8 mouse cellular contexts compared by ENCODE assay signal in the genomic region with DNA sequence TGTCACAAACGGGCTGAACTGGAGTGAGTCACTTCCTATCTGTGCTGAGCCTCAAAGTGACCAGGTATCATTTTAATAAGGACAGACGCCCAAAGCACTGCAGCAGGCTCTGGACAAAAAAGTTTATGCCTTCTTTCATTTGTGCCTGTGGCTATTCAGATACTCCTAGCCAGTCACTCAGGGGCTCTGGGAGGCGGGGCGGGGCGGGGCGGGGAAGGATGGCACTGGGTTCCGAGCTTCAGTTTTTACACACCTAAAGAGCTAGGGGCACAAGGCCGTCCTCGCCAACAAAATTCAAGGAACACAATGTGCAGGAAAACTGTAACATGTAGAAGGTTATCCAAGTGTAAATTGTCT. TPM values are rescaled to one million over a fixed set of nuclear protein-coding genes. Genes with fewer than 3 reads are reported as not detected.
DNase-seq lines count a peak whose midpoint lies in the region; ATAC-seq and TF ChIP-seq lines count a peak whose summit lies in the region.

No protein-coding gene starts in this region.

- no peaks in the 10 kb centered on the region for H3K27me3 ChIP-seq in heart, embryonic 12.5 days (replicated peaks)
- H3K27me3 ChIP-seq in liver, embryonic 13.5 days, result peaks cover 12% of the 10 kb centered on the region
- no peaks in the 10 kb centered on the region for H3K27me3 ChIP-seq in small intestine, adult 2 months (ENCODE audit: control insufficient read depth, insufficient read depth, low read length)

- no peaks in the 10 kb centered on the region for H3K9me3 ChIP-seq in heart, embryonic 12.5 days (replicated peaks)
- no peaks in the 10 kb centered on the region for H3K9me3 ChIP-seq in liver, embryonic 13.5 days (replicated peaks)

- ATAC-seq in heart, embryonic 12.5 days (ENCODE audit: insufficient number of reproducible peaks, low FRiP score), result peak; percentile 88
- peak; percentile 55 for ATAC-seq in activated CD4-positive, CD25-positive, alpha-beta regulatory T cell, adult 4 months
- ATAC-seq in granulocyte monocyte progenitor cell, adult 5-6 weeks (replicated peaks; ENCODE audit: poor library complexity, severe bottlenecking), result peak; percentile 75
- peak; percentile 89 for ATAC-seq in liver, embryonic 13.5 days (ENCODE audit: low read depth)

- TF ChIP-seq CTCF in small intestine, adult 2 months (IDR thresholded peaks at IDR 0.05; ENCODE audit: extremely low read depth, insufficient read length, insufficient replicate concordance, low read depth, low read length), result no peak

- peak overlapping the region; percentile 91 for H3K4me2 ChIP-seq in heart, embryonic 12.5 days
- peak overlapping the region; percentile 79 for H3K4me2 ChIP-seq in liver, embryonic 13.5 days

- H3K36me3 ChIP-seq in heart, embryonic 12.5 days, result no peaks in the 10 kb centered on the region
- 0 out of 2 replicates have a peak, but pooled peaks cover 3% of the 10 kb centered on the region for H3K36me3 ChIP-seq in liver, embryonic 13.5 days
- H3K36me3 ChIP-seq in small intestine, adult 2 months (ENCODE audit: control insufficient read depth, insufficient read depth, low read length), result no peaks in the 10 kb centered on the region

- no peak overlapping the region for H3K27ac ChIP-seq in heart, embryonic 12.5 days (ENCODE audit: poor library complexity, severe bottlenecking)
- peak overlapping the region; percentile 85; the same call in 1 of the 2 replicates for H3K27ac ChIP-seq in liver, embryonic 13.5 days
- no peak overlapping the region for H3K27ac ChIP-seq in small intestine, adult 2 months (ENCODE audit: insufficient read depth, low read depth, low read length)

- peaks cover 4% of the 10 kb centered on the region; the same call in 1 of the 2 replicates for H3K4me1 ChIP-seq in heart, embryonic 12.5 days (replicated peaks)
- H3K4me1 ChIP-seq in liver, embryonic 13.5 days (replicated peaks), result peaks cover 26% of the 10 kb centered on the region
- peaks cover 3% of the 10 kb centered on the region; the same call in 1 of the 2 replicates for H3K4me1 ChIP-seq in small intestine, adult 2 months (ENCODE audit: control insufficient read depth, insufficient read depth, insufficient read length, low read length)

- DNase-seq in heart, adult 18-20 months, result no peak
- DNase-seq in liver, embryonic 13.5 days, result no peak
- no peak for DNase-seq in right cerebral cortex, postnatal 4 days
- DNase-seq in cerebellum, adult 11-12 months, result no peak

- 7% methylated on average over 9 of the region's 9 CpGs for WGBS in heart, embryonic 12.5 days
- 1% methylated on average over 9 of the region's 9 CpGs for WGBS in liver, embryonic 13.5 days (ENCODE audit: insufficient replicate concordance)
- WGBS in small intestine, adult 2 months, result under 1% methylated on average over 9 of the region's 9 CpGs

- no peak for TF ChIP-seq POLR2A in small intestine, adult 2 months (IDR thresholded peaks at IDR 0.05; ENCODE audit: low read depth, low read length)

- peak overlapping the region; percentile 76 for H3K4me3 ChIP-seq in heart, embryonic 12.5 days
- H3K4me3 ChIP-seq in liver, embryonic 13.5 days (replicated peaks), result peak overlapping the region; percentile 92
- peak overlapping the region; percentile 94 for H3K4me3 ChIP-seq in small intestine, adult 2 months (ENCODE audit: low read depth, low read length)

- peak overlapping the region; percentile 83; the same call in 1 of the 2 replicates for H3K9ac ChIP-seq in heart, embryonic 12.5 days
- H3K9ac ChIP-seq in liver, embryonic 13.5 days, result peak overlapping the region; percentile 95

RNA-seq across cellular contexts. Expression of a gene that starts 0.3 kb away (rescaled TPM):
- 22.4 and 25.8 TPM in 2 replicates for polyA plus RNA-seq in heart, embryonic 12.5 days (2016; fragmentation: Nextera tagmentation; extraction: Ambion mirVana)
- 10 to 100 TPM; 30.3 to 31.1 TPM for total RNA-seq in heart, adult 18-20 months (2021)
- polyA plus RNA-seq in activated CD4-positive, CD25-positive, alpha-beta regulatory T cell, adult 4 months (2017; shearing (Covaris generic)), result 10 to 100 TPM in 1 of 2 experiments, 1 to 10 TPM in 1; 9.8 to 11.0 TPM
- total RNA-seq in granulocyte monocyte progenitor cell, adult 5-6 weeks (2014; fragmentation: Nextera tagmentation), result 8.7 and 21.7 TPM in 2 replicates
- 15.5 and 22.6 TPM in 2 replicates for total RNA-seq in granulocyte monocyte progenitor cell, adult 5-6 weeks (2017)
- polyA plus RNA-seq in liver, embryonic 13.5 days (2015; fragmentation: Nextera tagmentation; extraction: Ambion mirVana), result 22.3 and 23.6 TPM in 2 replicates
- polyA plus RNA-seq in small intestine, adult 2 months (2012; rRNA removed), result 1.0 and 2.0 TPM in 2 replicates
